Mouse (Mus musculus) adrenal gland, postnatal 10 days (tissue): ENCODE results near the gene Gm26558. TPM values are rescaled to one million over a fixed set of nuclear protein-coding genes. Genes with fewer than 3 reads are reported as not detected.
A peak's percentile ranks its signal among the peaks of the same experiment; 100 is the strongest.

Experiments
- DNase-seq: peaks from one replicate; pipeline ENCODE4 v3.0.0; 2021; ENCODE audit warnings: mixed read lengths
- total RNA-seq, 2 experiments: library from RNA; stranded (reverse); gene quantifications; 2 replicates each; pipeline ENCODE4 v1.2.3; 2021

Gene Gm26558
- total RNA-seq, 2 experiments from 2014 or later: 0.33 to 0.48 TPM

DNA sequence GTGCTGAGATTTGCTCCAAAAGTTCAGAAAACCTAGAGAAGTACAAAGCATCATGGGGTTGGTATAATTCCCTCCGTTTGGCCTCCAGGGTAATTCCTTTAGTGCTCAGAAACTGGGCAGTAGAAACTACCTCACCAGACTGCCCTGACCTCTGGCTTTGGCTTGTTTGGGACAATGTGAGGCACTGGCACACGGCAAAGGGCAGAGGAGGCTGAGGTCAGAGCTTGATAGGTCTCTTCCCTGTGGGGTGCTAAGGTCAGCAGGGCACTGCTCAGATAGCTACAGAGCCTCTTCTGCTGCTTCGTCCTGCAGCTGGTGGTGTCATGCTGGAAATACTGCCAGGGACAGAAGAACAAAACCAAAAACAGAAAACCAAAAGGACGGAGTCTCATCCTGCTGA is 14.2 kb downstream of the Gm26558 start:
- no peak for DNase-seq

GRCm38 (mm10) chr2:70645266-70645780 is 16.6 kb downstream of the Gm26558 start:
- DNase-seq: no peak

GRCm38 (mm10) chr2:70642971-70643565 is 18.8 kb downstream of the Gm26558 start:
- peak; percentile 31 for DNase-seq

- no peak for DNase-seq
Measured at GRCm38 (mm10) chr2:70640968-70641367, 20.9 kb downstream of the Gm26558 start.

DNA sequence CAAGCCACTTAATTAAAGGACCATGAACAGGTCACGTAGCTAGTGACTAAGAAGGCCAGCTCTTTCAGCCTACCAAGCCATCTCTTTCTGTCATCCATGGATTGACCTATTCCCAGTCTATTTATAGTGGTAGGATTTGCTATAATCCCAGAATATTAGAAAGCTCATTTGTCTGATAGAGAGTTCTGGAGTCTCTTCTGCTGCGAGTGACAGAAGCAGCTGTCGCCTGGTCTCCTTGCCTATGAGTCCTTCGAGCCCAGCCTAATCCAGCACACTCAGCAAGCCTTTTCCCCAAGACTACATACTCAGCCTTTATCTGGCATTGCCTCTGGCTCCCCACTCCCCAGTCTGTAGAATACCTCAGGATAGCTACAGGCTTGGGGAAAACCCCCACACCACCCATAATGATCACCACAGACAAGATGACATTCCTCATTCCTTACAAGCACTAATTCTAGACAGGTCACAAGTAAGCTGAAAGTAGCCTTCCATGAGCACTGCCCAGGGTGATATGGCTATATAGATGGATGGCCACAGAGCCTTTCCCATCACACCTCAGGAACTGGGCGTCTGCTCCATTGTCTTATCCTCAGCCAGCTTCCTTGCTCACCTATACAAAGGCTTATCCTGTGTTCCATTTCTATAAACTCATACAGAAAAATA is 27.7 kb downstream of the Gm26558 start:
- no peak for DNase-seq

- DNase-seq: no peak
Measured at GRCm38 (mm10) chr2:70632412-70632811, 29.5 kb downstream of the Gm26558 start.

- DNase-seq: no peak
Measured at GRCm38 (mm10) chr2:70631321-70631720, 30.6 kb downstream of the Gm26558 start.

DNA sequence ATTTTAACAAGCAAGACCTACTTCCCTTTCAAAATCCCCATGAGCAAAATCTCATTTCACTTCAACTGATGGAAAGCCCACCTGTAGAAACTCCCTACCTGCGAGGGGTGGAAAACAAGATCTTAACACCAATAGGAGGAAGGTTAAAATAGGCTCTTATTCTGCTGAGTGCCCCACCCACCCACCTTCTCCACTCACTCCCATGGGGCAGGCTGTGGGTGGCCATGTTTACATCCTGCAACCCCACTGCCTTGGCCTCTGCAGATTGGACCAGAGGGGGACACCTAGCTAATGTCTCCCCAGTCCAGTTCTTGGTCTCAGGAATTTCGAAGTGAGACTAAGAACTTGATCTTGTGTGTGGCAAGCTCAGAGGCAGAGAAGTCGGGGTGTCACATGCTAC is 32.0 kb downstream of the Gm26558 start:
- DNase-seq: no peak

DNA sequence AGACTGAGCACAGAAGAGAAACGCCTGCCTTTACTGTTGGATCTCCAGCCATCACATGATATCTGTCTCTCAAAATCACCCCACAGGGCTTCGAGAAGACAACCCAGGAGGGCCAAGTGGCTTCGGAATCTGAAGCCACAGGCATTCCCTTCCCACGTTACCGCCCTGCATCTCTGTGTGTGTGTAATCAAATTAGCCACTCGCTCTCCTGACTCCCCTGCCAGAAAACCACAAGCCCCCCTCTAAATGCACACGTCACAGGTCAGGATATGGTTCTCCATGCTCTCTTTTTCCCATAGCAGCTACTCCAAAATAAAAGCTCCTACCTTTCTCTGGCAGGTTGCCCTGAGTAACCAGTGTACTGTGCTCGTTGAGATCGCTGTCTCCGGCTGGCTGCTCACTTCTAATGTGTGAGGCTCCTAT is 32.6 kb downstream of the Gm26558 start:
- peak; percentile 22 for DNase-seq

- DNase-seq: no peak
Measured at GRCm38 (mm10) chr2:70628397-70628796, 33.5 kb downstream of the Gm26558 start.

GRCm38 (mm10) chr2:70625761-70626160 is 36.1 kb downstream of the Gm26558 start:
- DNase-seq: no peak

- no peak for DNase-seq
Measured at GRCm38 (mm10) chr2:70622244-70622643, 39.7 kb downstream of the Gm26558 start.

DNA sequence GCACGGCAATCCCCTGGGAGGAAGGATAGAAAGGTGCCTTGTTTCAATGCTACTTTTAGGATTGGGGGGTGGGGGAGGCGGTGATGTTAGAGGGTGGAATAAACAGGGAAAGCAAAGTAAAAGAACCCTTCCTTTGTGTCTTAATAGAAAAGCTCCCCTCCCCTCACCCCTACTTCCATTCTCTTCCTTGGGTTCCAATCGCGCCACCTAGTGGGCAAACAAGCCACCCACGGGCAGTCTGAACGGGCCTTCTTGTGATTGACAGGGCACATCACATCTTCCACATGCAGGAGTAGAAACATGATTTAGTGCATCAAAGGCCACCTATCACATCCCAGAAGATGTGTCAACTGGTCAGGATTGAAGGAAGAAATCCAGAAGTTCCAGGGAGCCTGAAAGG is 41.7 kb downstream of the Gm26558 start:
- peak; percentile 64 for DNase-seq

- DNase-seq: no peak
Measured at GRCm38 (mm10) chr2:70619232-70619835, 42.6 kb downstream of the Gm26558 start.

DNA sequence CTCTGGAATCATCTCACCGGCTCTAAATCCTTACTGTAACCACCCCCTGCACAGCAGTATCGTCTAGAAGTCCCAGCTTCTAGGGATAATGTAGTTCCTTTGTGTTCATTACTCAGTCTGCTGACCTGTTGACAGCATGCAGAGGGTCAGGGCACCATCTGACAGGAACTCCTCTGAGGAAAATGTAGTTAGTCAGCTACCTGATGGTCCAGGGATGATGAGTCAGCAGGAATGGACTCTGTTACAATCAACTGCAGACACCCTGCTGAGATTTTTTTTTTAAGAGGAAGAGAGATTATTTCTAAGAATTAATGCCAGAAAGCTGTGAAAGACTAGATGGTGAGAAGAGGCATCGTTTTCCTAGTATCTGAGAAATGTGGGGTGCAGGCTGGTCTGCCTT is 45.3 kb downstream of the Gm26558 start:
- no peak for DNase-seq

- DNase-seq: no peak
Measured at GRCm38 (mm10) chr2:70616076-70616475, 45.8 kb downstream of the Gm26558 start.

DNA sequence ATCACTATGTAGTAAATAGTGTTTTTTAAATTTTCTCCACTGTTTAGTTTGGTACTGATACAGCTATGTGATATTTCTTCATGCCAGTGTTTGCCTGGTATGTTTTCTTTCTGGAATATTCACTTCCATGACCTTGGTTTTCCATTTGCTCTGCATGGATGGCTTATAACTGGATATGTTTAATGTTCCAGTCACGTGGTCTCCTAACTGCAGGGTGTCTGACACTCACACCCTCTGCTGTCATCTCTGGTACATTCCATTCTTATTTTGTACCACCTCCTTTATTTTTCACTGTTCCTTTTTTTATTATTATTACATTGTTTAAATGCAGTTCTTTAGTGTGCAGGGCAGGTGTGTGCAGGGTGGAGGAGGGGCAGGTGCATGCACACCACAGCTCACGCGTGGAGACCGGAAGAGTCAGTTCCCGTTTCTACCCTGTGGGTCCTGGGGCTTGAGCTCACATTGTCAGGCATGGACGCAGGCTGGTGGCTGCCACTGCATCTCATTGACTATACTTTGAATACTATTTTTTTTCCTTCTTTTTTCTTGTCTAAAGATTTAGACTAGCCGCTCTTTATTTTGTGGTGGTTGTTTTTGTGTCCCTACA is 47.1 kb downstream of the Gm26558 start:
- DNase-seq: no peak

Other genes with a start within 250 kb of the Gm26558 start
- 1 to 10 TPM; 1.8 to 2.3 TPM for gene Sp5, start 187.2 kb downstream of the Gm26558 start, total RNA-seq
- under 1 TPM; 0.15 to 0.18 TPM for gene Erich2, start 153.3 kb downstream of the Gm26558 start, total RNA-seq
- gene Gad1, start 109.0 kb downstream of the Gm26558 start, total RNA-seq: 1 to 10 TPM in 1 of 2 experiments, under 1 TPM in 1; 0.78 to 1.7 TPM
- gene Gorasp2, start 532 bp downstream of the Gm26558 start, total RNA-seq: 10 to 100 TPM; 84.1 to 92.4 TPM
- 10 to 100 TPM; 47.4 to 56.7 TPM for gene Tlk1, start 163.6 kb upstream of the Gm26558 start, total RNA-seq